Mouse (Mus musculus) G1E-ER4 (cell line): ENCODE data around the gene Cfap20. TPM values are rescaled to one million over a fixed set of nuclear protein-coding genes. Genes with fewer than 3 reads are reported as not detected.
A peak's percentile ranks its signal among the peaks of the same experiment; 100 is the strongest.

Source experiments
- GATA1 ChIP-seq: IDR thresholded peaks from one replicate; pipeline ENCODE4 v1.8.0; 2012; ENCODE audit warnings: low read length, inconsistent platforms
- polyA plus RNA-seq: library from polyadenylated mRNA; stranded (reverse); fragments of >175 nt; gene quantifications from 2 replicates; pipeline ENCODE4 v1.2.3, GENCODE M21; 2012

The Cfap20 gene
- polyA plus RNA-seq, result 25.9 and 32.6 TPM in 2 replicates

GRCm38 (mm10) chr8:95434686-95435439 lies at the start of gene Cfap20:
Gene Cfap20, minus strand, starts transcription at chr8:95434869.
- no peak for TF ChIP-seq GATA1

- no peak for TF ChIP-seq GATA1
Measured at GRCm38 (mm10) chr8:95470008-95470407, 35.3 kb upstream of the Cfap20 start.

DNA sequence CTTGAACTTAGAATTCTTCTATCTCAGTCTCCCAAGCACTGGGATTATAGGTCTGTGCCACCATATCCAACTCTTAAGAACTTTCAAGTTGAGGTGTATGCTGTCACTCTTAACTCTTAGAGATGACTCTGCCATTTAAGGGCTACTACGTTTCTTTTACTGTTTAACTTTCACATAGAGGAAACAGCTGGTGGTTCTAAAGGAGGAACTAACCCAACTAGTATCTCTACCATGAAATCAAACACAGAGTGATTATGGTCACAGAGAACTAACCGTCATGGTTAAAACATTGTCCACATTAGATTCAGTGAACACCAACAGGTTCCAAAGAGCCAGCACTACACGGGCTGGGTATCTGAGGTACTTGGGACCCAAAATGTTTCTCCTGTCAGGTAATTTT lies 34.3 kb upstream of the Cfap20 start:
- no peak for TF ChIP-seq GATA1

DNA sequence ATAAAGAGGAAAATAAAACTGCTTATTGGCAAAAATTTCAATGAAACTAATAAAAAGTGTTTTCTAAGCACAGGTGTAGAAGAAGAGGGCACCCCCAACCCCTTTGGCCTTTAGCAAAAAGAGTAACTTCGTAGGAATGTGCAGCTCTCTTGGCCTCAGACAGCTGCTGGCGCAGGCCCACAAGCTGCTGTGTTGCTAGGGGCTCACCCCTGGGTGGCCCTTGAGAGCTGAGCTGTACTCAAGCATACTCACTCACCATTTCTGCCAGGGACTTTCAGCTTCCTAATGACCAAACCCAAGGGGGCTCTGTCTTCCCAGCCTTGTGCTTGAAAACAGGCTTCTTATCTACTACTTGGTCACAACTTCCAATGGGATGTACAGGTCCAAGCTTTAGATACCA lies 31.9 kb upstream of the Cfap20 start:
- no peak for TF ChIP-seq GATA1

GRCm38 (mm10) chr8:95452518-95452917 lies 17.8 kb upstream of the Cfap20 start:
- TF ChIP-seq GATA1, result no peak

GRCm38 (mm10) chr8:95450271-95450670 lies 15.6 kb upstream of the Cfap20 start:
- no peak for TF ChIP-seq GATA1

DNA sequence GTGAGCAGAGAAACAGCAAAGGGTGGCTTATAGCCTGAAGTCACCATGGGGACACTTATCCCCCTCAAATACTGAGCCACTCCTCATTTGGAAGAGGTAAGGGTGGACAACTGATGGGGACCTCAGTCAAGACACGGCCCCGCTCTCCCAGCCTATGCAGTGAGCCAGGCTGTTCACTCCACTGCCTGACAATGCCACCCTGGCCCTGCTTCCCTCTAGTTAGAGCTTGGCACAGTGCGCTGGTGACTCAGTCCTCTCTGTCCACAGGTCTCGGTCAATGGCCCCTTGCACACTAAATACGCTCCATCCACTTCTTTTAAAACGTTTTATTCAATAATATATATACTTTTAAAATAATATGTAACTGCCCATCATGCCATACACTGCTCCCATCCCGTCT lies 13.0 kb upstream of the Cfap20 start:
- TF ChIP-seq GATA1, result no peak

DNA sequence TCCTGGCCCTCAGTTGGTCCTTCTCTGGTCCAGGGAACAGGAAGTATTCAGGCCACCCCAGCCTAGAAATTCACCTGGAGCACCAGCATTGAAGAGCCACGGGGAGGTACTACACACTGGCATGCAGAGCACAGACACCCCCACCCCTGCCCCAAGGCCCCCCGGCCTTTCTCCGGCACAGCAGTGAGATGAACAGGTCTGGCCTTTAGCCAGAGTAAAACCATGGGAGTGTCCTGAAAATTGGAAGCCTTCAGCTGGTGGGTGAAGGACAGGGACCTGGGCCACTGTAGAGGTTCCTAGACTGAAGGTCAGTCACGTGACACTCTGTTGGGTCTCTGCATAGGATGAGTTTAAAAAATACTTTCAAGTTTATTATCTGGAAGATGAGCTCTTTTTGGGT lies 10.4 kb upstream of the Cfap20 start:
- no peak for TF ChIP-seq GATA1

DNA sequence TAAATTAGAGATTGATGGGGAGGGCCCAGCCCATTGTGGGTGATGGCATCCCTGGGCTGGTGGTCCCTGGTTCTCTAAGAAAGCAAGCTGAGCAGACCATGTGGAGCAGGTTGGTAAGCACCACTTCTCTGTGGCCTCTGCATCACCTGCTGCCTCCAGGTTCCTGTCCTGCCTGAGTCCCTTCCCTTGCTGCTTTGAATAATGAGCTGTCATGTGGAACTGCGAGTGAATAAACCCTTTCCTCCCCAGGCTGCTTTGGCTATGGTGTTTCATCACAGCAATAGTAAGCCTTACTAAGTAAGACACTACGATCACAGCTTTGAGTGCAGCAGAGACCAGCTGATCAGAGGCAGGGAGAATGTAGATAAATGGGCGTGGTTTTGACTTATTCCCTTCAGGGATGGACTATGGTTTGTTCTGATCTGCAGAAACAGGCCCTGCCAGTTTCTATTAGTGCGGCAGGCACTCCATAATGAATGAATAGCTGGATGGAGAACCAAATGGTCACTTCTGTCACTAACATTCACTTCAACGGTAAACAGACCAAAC lies 6.9 kb upstream of the Cfap20 start:
- TF ChIP-seq GATA1, result no peak

DNA sequence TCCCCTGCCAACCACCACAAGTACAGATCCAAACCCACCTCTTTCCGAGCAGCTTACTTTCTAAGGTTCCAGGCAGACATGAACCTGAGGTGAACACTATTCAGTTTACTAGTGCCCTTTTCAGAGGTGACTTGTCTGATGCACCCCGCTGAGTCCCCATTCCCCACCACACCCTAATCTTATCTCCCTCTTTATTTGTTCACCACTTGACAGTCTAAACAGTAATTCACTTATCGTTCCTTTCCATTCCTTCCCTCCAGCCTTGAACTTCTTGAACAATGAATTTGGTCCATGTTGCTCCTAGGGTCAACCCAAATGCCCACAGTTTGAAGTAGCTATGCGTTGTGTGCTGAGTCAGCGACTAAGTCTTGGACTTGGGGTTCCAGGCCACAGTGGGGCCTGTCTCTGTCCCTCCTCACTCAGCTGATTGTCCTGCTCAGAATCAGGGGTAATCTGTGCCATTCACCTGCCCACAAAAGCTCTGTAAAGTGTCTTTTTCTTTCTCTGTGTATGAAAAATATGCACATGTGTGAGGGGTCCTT lies 5.6 kb upstream of the Cfap20 start:
- TF ChIP-seq GATA1, result peak; percentile 43

DNA sequence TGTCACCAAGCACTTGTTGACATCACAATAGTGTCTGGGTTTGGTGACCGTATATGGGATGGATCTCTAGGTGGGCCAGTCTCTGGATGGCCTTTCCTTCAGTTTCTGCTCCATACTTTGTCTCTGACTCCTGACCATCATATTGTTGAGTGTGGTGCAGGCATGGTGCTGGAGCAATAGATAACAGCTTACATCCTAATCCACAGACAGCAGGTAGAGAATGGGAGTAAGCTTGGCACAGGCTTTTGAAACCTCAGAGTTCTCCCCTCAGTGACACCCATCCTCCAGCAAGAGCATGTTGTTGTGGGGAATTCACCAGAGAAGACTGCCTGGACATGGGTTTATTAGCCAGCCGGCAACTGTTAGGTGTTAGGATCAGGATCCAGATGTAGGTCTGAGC lies 4.8 kb upstream of the Cfap20 start:
- no peak for TF ChIP-seq GATA1

GRCm38 (mm10) chr8:95437341-95437992 lies 2.8 kb upstream of the Cfap20 start:
- TF ChIP-seq GATA1, result no peak

- TF ChIP-seq GATA1, result no peak
Measured at GRCm38 (mm10) chr8:95435930-95436329, 1.3 kb upstream of the Cfap20 start.

DNA sequence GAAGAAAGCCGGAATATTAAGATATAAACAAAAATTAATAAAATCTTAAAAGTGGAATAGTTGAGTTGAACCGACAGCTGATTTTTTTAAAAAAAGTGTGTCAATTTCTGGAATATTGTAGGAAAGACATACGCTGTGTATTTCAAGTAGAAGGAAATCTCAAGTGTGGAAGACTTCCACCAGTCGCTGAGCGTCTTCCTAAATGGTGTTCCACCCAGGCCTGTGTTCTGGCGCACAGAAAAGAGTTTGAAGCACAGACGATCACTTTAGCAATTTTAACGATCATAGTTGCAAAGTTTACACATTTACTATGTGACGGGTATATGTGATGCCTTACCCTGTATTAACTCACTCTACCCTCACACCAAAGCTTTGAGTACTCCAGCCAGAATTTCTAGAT lies 802 bp upstream of the Cfap20 start:
- no peak for TF ChIP-seq GATA1

GRCm38 (mm10) chr8:95434233-95434632 lies 436 bp downstream of the Cfap20 start:
- no peak for TF ChIP-seq GATA1

DNA sequence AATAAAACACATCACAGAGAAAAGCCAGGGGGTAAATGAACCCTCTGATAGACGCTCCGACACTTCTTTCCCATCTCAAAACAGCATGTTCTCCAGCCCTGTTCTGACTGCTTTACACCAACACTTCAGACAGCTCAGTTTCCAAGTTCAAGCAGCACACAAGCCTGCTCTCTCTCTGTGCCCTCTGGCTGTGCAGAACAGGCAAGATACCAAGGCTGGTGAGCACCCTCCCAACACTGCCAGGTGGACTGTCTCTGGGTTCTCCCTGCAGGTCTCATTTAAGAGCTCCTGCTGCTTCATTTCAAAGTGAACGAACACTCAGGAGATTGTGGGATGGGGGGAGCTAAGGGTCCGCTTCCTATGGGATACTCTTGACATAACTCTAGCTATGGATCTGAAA lies 1.5 kb downstream of the Cfap20 start:
- TF ChIP-seq GATA1, result no peak

DNA sequence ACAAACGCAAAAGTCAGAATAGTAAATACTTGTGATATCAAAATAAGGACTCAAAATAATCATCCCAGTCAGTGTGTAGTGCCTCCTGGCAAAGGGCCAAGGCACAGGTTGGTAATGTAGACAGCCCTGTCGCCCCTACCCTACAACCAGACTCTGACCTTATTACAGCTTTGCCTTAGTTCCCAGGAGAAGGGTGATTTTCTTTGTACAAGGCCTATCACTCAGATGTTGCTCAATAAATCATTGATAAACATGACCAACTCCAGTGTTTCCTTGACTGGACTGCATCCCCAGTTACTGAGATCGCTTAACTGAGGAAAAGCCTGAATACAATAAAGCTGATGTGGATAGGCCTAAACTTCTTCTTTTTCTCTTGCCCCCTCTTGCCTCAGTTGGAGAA lies 2.2 kb downstream of the Cfap20 start:
- no peak for TF ChIP-seq GATA1
